Mouse (Mus musculus) embryo, embryonic 11.5 days (tissue): ENCODE measurements around the gene Nr1h4.

ENCODE experiments used
- DNase-seq: peaks from one replicate; pipeline ENCODE4 v3.0.0-alpha.2; 2012; ENCODE audit warnings: low read depth, low spot score

Gene Nr1h4

DNA sequence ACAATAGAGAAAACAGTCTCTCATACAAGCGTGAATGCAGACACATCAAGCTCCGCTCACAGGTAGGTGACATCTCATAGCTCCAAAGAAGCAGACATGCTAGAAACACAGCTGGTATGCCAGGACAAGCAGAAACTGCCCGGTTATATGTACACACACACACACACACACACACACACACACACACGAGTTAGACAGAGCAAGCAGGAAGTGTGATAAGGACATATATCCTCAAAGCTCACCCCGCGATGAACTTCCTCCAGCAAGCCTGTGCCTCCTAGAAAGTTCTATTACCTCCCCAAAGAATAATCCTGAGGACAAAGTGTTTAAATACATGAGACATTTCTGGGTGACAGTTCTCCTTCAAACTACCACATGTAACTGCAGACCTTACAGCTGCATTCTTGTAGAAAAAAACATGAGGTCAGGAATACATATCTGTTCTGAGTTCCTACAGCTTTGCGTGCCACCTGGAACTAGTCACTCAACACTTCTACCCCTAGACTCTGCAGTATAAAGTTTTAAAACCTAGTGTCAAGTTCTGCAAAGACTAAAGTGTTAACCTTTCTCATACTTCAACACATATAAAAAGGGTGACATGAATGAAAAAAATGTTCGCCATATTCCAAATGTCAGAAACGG, 11.5 kb downstream of the Nr1h4 start:
- DNase-seq, result no peak

GRCm38 (mm10) chr10:89520381-89520780, 13.0 kb downstream of the Nr1h4 start:
- DNase-seq, result no peak

DNA sequence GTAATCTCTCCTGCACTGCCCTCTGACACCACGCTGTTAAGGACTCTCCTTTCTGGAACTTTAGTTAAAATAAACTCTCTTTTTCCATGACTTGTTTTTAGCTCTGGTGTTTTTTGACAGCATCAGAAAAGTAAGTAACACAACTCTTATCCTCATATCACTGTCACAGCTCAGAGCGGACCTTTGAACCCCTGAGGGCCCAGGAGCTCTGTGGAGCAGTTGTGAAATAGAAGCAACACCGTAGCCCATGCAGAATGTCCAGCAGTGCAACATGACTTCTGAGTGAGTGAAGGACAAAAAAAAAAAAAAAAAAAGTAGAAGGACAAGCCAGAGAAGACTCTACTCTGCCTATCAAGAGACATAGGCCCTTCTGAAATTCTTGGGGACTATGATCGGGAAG, 14.2 kb downstream of the Nr1h4 start:
- no peak for DNase-seq

DNA sequence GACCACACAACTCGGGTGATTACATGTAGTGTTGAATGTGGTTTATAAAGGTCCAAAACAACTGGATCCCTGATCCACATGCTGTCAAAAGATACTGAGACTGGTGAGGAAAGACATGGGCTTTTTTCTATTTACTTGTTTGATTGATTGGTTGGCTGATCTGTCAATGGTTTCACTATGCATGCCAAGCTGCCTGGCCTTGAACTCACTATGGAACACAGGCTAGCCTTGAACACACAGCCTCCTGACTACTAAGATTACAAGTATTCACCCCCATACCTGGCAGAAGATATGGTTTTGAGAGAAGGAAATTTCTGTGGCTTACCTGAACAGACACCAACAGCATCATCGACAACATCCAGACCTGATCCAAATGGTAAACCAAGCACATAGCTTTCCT, 15.0 kb downstream of the Nr1h4 start:
- no peak for DNase-seq

- DNase-seq, result no peak
Observed at GRCm38 (mm10) chr10:89515813-89516212, 17.6 kb downstream of the Nr1h4 start.

GRCm38 (mm10) chr10:89512562-89512961, 20.8 kb downstream of the Nr1h4 start:
- DNase-seq, result no peak

DNA sequence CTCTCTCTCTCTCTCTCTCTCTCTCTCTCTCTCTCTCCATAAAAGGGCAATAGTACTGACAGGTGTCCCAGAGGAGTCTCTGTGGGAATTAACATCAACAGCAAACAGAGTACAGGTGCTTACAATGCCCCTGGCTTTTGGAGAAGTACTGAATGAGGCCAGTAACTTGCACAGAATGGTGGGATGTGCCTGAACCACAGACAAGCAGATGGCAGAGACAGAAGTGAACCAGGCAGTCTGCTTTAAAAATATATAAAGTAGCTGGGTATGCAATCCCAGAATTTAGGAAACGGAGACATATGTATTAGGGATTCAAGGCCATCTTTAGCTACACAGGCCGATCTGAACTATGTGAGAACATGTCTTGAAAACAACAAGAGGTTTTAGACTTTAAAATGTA, 22.8 kb downstream of the Nr1h4 start:
- no peak for DNase-seq

GRCm38 (mm10) chr10:89508567-89508966, 24.8 kb downstream of the Nr1h4 start:
- DNase-seq, result no peak

DNA sequence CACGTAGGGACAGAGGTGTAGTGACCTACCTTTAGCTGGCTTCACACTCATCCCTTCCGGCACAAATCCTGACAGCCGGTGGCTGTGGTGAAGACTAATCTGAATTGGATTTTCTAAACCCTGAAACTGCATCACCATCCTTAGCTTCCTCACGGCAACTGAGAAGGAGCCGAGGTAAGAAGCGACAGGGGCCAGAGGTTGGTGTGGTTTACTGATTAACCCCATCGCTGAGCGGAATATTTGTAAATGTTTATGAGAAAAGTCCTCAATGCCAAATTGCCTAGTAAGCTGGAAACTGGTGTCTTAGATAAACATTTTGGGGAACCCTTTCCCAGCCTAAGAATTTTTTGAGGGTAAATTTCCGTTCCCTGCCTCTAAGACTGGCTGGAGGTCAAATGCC, 26.9 kb downstream of the Nr1h4 start:
- DNase-seq, result no peak

GRCm38 (mm10) chr10:89505592-89505955, 27.8 kb downstream of the Nr1h4 start:
- no peak for DNase-seq

DNA sequence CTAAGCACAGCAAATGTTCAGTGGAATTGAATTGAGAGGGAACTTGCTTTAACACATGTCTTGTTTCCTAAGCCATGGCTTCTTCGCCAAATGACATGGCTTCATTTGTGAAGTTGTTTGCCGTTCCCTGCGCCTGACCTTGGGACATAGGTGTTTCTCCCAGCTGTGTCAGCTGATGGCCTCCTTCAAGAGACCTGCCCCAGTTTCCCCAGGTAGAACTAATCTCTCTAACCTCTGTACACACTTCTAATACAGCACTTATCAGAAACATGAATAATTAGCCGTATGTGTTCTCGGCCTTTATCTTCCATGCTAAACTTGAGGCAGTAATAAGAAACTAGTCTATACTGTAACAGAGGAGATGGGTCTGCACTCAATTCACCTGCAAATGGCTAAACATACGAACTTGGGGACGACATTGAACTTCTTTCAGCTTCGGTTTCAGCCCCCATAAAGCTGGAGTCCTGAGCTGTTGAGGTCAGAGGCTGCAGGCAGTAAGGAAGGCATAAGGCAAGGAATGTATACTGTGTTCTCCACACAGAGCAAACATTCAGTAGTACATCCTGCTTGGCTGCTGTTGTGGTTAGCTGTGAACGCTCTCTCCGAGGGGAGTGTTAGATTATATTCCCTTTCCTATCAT, 28.3 kb downstream of the Nr1h4 start:
- no peak for DNase-seq

DNA sequence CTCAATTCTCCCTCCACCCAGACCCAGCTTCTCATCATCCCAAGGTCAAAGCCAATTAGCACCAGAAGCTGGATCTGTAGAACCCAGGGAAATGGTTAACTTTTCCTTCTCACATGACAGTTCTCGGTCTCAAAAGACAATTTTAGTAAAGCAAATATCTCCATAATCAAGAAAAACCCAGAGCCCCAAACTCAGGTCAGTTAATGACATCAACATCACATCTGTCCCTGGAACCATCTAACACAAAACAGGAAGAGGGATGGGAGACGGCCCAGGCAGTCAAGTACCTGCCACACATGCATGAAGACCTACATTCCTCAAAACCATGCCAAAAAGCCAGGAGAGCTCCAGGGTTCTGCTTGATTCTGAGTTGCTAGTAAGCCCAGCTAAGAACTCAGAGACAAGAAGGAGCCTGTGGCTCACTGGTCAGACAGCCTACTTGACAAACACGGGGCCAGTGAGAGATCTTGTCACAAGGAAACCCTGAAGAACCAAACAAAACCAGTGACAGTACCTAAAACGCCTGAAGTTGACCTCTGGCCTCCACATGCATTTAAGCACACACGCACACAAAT, 30.3 kb downstream of the Nr1h4 start:
- DNase-seq, result no peak

DNA sequence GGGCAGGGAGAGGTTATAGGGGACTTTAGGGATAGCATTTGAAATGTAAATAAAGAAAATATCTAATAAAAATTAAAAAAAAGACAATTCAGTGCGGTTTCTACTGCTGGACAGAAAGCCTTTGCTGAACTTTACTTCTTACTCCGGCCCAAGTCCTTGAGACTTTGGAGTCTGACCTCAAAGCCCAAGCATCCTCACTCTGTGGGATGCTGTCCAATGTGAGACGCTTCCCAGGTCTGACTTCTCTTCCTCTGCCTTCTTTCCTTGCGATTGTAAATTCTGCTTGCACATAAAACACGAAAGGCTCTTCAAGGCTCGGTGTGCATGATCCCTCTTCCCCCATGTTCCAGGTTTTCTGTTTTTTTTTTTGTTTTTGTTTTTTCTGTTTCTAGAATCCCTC, 31.5 kb downstream of the Nr1h4 start:
- no peak for DNase-seq

DNA sequence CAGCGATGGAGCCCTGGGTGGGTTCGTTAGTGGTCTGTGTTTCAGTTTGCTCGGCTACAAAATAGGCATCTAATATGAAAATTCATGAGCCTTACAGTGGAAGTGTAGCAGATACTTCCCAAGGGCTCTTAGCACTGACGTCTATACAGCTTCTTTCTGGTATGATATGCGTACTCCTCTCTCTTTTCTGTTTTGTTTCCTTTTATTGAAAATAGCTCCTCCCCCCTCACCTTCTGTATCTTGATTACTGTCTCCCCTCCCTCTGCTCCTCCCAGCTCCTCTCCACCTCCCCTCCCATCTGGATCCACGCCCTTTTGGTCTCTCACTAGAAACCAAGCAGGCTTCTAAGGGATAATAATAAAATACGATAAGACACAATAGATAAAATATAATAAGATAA, 37.8 kb downstream of the Nr1h4 start:
- DNase-seq, result no peak

DNA sequence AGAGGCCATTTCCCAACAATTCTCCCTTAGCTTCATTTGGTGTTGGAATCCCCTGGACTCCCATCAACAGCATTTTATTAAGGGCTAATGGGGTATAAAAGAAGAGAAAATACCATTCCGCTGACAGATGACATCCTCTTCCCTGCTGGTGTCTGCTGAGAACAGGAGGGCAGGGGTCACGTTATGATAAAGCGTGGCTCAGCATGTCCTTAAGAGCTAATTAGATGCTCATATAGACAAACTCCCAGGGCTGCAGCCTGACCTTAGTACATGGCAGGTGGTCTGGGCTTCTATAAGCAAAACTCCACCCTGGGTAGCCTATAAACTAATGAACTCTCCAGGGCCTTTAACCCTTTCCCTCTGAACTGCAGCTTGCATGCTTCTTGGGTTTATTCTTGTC, 42.1 kb downstream of the Nr1h4 start:
- DNase-seq, result peak; percentile 8

DNA sequence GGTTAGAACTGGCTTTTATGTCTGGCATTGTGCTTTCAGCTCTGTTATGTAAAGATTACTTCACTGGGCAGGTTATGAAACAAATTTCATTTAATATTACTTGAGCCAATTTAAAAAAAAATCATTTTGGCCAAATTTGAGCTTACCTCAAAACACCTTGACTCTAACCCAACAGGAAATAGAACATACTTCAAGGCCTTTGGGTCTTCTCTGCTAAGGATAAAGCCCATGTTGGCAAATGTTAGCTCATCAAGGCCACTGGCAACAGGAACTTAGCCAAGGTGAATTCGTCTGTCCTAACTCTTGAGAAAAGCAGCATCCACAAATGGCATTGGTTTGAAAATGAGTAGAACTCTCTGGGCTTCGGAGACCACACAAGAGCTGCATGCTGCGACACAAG, 43.1 kb downstream of the Nr1h4 start:
- DNase-seq, result no peak

DNA sequence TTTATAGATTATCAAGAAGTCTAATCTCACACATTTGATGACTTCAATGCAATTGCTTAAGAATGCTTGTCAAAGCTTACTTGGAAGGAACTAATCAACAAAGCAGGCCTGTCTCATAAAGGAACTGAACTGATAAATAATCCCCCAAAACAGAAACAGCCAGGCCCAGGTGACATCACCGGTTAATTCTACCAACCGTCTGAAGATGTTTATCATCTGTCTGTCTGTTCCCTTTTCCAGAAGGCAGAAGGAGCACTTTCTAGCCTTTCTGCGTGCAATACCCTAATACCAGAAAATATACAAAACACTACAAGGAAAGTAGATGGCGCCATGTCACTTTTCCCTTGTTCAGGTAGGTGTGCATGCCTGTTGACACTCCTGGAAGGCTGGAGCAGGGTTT, 43.9 kb downstream of the Nr1h4 start:
- no peak for DNase-seq

DNA sequence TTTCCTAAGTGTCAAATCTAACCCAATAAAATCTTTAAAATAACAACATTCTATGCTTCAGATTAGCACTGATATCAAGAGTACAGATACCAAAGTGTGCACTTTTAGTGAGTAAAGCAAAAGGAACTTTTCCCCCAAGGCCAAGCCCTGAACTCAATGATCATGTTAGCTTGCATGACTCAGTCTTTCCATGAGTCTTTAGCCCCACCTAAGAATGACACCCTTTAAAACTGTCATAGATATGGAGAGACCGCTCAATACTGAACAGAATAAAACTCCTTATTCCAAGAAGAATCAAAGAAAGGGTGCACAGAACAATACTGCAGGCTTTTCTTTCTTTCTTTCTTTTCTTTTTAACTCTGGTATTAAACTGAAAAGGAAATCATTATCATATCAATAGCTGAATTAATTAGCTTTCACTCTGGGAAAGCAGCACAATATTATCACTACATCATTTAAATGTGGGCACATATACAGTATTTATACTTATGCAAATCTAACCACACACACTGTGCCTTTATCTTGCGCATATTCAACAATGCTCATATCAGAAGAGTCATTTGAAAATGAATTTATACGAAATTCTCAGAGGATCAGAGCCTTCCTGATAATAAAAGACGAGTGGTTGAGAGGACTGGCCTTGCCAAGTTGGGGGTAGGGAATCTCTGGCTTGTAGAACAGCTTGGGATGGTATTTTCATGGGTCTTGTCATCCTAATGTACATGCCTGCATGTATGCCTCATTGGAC, 46.2 kb downstream of the Nr1h4 start:
- DNase-seq, result no peak

- no peak for DNase-seq
Observed at GRCm38 (mm10) chr10:89484907-89485306, 48.5 kb downstream of the Nr1h4 start.

- no peak for DNase-seq
Observed at GRCm38 (mm10) chr10:89483812-89484602, 49.4 kb downstream of the Nr1h4 start.

GRCm38 (mm10) chr10:89483113-89483512, 50.3 kb downstream of the Nr1h4 start:
- no peak for DNase-seq

DNA sequence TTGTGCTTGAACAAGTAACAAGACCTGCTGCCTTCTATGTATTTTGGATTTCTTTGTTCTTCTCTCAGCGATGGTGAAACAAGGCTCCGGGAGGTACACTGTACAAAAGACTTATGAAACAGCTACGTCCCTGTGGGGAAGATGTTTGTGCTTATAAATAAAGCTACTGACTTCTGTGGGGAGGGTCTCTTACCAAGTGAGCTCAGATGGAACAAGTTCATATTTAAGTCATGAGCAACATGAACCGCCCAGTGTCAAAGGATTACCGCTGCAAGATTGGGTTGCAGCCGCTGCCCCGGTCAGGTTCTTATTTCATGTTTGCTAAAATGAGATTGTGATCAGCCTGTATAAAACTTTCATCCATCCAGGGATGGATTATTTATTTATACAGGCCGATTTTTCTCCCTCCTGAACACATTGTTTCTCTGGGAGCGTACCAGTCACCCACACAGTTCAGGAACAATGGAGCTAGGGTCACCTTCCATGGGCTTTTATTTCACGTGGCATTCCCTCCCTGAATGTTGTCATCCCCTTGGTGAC, 51.2 kb downstream of the Nr1h4 start:
- DNase-seq, result no peak
